Mouse (Mus musculus) adrenal gland, postnatal 0 days (tissue): ENCODE results near the gene Uqcrc1. TPM values are rescaled to one million over a fixed set of nuclear protein-coding genes. Genes with fewer than 3 reads are reported as not detected.

Source experiments
- microRNA-seq: library from miRNA; unstranded; fragments of <30 nt; microRNA quantifications from one replicate; pipeline ENCODE4, GENCODE M21; 2016; ENCODE audit warnings: borderline replicate concordance; ENCODE audit not compliant: insufficient number of aligned reads
- polyA plus RNA-seq: library from polyadenylated mRNA; unstranded; fragments of >200 nt; fragmentation: Nextera tagmentation; extraction: Ambion mirVana; gene quantifications from 2 replicates; pipeline ENCODE4 v1.2.1, GENCODE M21; 2015

The Uqcrc1 gene
- 300 and 412 TPM in 2 replicates for polyA plus RNA-seq

DNA sequence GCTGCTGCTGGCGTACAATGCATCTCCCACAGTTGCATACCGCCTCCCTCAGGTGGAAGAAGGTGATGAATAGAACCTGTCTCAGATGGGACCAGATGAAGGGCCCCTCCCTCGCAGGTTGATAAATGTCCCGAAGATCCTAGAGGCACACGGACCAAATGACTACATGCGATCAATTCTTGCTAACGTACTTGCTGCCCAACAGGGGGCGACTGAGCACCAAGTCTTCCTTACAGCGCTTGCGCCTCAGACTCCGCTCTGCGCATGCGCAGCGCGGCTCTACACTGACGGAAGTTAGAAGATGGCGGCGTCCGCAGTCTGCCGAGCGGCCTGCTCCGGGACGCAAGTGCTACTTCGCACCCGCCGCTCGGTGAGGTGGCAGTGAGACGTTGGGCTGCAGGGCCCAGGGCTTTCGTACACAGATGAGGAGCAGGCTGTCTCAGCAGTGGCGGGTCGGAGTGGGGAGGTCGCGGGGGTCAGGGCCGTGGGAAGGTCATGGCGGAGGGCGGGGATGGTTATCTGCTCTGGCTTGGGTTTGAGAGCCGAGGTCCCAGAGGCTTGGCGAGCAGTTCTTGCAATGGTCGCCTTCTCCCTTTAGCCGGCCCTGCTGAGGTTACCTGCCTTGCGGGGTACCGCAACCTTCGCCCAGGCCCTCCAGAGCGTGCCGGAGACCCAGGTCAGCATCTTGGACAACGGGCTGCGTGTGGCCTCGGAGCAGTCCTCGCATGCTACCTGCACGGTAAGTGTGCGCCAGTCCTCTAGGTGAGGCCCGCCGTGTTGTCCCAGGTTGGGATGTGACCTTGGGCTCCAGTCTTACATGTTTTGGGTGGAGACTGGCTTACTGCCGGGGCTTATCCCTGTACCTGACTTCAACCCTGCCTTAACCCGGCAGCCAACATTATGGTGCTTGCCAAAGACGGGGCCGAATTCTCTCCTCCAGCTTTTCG is at the start of gene Uqcrc1:
Gene Uqcrc1, plus strand, starts transcription at position 216 of the 947 bp plus-strand sequence.

DNA sequence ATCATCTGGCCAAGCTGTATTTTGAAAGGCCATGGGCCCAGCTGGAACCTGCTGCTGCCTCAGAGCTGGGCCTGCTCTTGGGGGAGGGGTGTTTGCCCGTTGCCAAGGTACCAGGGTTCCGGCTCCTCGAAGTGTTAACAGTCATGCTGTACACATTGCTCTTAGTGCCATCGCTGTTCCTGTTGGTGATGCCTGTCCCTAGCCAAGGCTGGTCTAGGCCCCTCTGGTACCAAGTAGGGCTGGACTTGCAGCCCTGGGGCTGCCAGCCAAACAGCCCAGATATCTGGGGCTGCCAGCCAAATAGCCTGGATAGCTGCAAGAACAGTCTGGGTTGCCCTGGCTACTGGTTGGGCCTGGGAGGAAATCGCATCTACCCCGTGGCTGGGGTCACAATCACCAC is 21.9 kb upstream of the Uqcrc1 start, which contains the start of gene Tmem89:
Gene Tmem89, plus strand, starts transcription at position 129 of the 400 bp plus-strand sequence.

DNA sequence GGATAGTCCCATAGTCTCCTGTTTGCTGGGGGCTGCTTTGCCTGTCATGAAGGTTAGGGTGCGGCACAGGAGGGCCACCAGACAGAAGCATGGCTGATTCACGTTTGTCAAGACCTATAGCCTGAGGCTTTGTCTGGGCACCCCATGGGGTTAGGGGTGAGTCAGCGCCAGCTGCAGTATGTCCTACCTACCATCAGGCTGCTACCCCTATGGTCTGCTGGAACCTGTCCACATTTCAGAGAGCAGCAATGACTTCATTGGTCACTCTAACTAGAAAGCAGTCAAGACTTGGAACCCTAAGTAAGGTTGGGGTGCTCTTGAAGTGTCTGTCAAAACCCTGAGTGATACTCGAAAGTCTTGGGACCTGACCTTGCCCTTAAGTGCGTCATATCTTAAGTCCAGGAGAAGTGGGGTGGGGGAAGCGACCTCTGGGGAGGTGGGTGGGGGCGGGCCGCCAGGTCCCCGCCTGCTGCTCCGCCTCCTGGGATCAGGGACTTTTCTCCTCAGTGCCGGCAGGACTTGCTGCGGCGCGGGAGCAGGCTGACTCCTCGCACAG is 16.7 kb downstream of the Uqcrc1 start, which contains the start of gene Col7a1:
Gene Col7a1, plus strand, starts transcription at position 506 of the 556 bp plus-strand sequence.

DNA sequence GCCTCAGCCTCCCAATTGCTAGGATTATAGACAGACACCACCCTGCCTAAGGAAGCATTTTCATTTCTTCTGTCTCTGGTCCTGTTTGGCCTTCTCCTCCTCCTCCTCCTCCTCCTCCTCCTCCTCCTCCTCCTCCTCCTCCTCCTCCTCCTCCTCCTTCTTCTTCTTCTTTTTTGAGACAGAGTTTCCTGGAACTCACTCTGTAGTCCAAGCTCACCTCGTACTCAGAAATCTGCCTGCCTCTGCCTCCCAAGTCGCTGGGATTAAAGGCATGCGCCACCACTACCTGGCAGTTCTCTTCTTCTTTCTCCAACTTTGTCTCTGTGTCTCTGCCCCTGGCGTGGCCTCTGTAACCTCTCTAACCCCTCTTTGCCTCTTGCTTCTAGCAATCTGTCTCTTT is 49.3 kb downstream of the Uqcrc1 start, which contains the start of gene Ucn2:
Gene Ucn2, plus strand, starts transcription at position 301 of the 400 bp plus-strand sequence.

DNA sequence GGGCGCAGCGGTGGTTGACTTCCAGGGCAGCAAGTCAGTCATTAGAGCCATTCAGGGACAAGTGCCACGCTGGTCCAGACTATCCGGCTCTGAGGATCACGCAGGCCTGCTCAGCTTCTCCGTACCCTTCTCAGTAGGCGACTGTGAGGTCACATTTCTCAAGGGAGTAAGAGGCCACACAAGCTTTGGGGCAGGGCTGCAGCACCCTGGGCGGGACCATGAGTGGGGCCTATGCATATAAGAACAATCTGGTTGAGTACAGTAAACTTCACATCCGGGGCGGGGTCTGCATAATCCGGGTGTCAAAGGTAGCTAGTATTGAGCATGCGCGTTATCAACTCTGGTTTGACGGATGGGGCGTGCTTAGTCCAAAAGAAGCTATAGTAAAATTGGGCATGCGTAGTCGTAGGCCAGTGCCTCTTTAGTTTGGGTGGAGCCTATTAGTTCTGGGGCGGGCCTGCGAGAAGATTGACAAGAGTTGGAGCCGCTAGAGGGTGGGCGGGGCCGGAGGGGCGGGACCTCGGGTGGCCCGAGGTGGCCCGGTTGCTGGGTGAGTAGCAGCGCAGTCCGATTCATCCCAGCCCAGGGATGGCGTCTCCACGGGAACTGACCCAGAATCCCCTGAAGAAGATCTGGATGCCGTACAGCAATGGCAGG is 55.1 kb downstream of the Uqcrc1 start, which contains the start of gene Pfkfb4:
Gene Pfkfb4, plus strand, starts transcription at position 351 of the 657 bp plus-strand sequence.

Small RNA genes lying within 50 kb of the gene (microRNA-seq; reads per million reads assigned to microRNA genes)
- gene Mir711 = not detected

Other genes starting within 250 kb of the Uqcrc1 start
- gene Prkar2a, start 247.3 kb upstream of the Uqcrc1 start, polyA plus RNA-seq = 16.7 and 17.3 TPM in 2 replicates
- gene Ip6k2, start 152.8 kb upstream of the Uqcrc1 start, polyA plus RNA-seq = 54.1 and 55.9 TPM in 2 replicates
- gene Nckipsd, start 128.3 kb upstream of the Uqcrc1 start, polyA plus RNA-seq = 8.4 and 9.3 TPM in 2 replicates
- gene Celsr3, start 110.3 kb upstream of the Uqcrc1 start, polyA plus RNA-seq = 1.7 and 1.9 TPM in 2 replicates
- 4.9 and 6.0 TPM in 2 replicates for gene Slc26a6, start 83.3 kb upstream of the Uqcrc1 start, polyA plus RNA-seq
- gene Tmem89, start 22.0 kb upstream of the Uqcrc1 start, polyA plus RNA-seq = 0.17 TPM in 1 of 2 replicates, not detected in the other
- gene Col7a1, start 17.0 kb downstream of the Uqcrc1 start, polyA plus RNA-seq = 6.9 and 7.2 TPM in 2 replicates
- 0.30 TPM in 1 of 2 replicates, not detected in the other for gene Ucn2, start 49.4 kb downstream of the Uqcrc1 start, polyA plus RNA-seq
- gene Pfkfb4, start 55.1 kb downstream of the Uqcrc1 start, polyA plus RNA-seq = 5.4 and 5.8 TPM in 2 replicates
- 120 and 181 TPM in 2 replicates for gene Shisa5, start 101.9 kb downstream of the Uqcrc1 start, polyA plus RNA-seq
- gene Trex1, start 123.1 kb downstream of the Uqcrc1 start, polyA plus RNA-seq = 19.0 and 28.9 TPM in 2 replicates
- gene Atrip, start 137.5 kb downstream of the Uqcrc1 start, polyA plus RNA-seq = 14.4 and 21.7 TPM in 2 replicates
- gene Ccdc51, start 145.9 kb downstream of the Uqcrc1 start, polyA plus RNA-seq = 20.5 and 24.2 TPM in 2 replicates
- 801 and 807 TPM in 2 replicates for gene Tma7, start 146.0 kb downstream of the Uqcrc1 start, polyA plus RNA-seq
- 7.9 and 14.1 TPM in 2 replicates for gene Plxnb1, start 158.8 kb downstream of the Uqcrc1 start, polyA plus RNA-seq
- gene Fbxw21, start 225.4 kb downstream of the Uqcrc1 start, polyA plus RNA-seq = 0.18 TPM in 1 of 2 replicates, not detected in the other